9 mouse cellular contexts compared by ENCODE assay signal in genomic region chr5:77140108-77140507, GRCm38 (mm10). TPM values are rescaled to one million over a fixed set of nuclear protein-coding genes. Genes with fewer than 3 reads are reported as not detected.
A peak's percentile ranks its signal among the peaks of the same experiment; 100 is the strongest.
DNase-seq lines count a peak whose midpoint lies in the region; ATAC-seq lines count a peak whose summit lies in the region.
"Had no signal": no experiment of that assay in that cellular context is flagged by ENCODE, and none has a peak within 500 bp of the region (broad histone marks: within the 10 kb centered on the region; RNA-seq: fewer than 3 reads in every experiment).

No protein-coding gene starts in this region.

- peak overlapping the region; percentile 22; the same call in 1 of the 2 replicates for H3K4me2 ChIP-seq in heart, embryonic 16.5 days (ENCODE audit: low read depth, low read length)

- no peaks in the 10 kb centered on the region for H3K9me3 ChIP-seq in heart, embryonic 16.5 days (replicated peaks; ENCODE audit: control insufficient read depth, low read length)

- H3K4me3 ChIP-seq in heart, embryonic 16.5 days (ENCODE audit: low read length), result no peak overlapping the region

- no peak for ATAC-seq in heart, embryonic 16.5 days (replicated peaks; ENCODE audit: extremely low read depth, insufficient read depth, low FRiP score)
- ATAC-seq: Patski had no signal

- intact Hi-C loops in heart, postnatal 36 days (cut with DNase I), result no loop called here

- 38% methylated on average over 6 of the region's 6 CpGs for WGBS in heart, embryonic 16.5 days

- no peak overlapping the region for H3K9ac ChIP-seq in heart, embryonic 16.5 days (ENCODE audit: low read length)

- no peak overlapping the region for H3K27ac ChIP-seq in heart, embryonic 16.5 days (ENCODE audit: low read length)

- H3K27me3 ChIP-seq in heart, embryonic 16.5 days (ENCODE audit: control insufficient read depth, insufficient read depth, low read length), result no peaks in the 10 kb centered on the region

- no peaks in the 10 kb centered on the region for H3K36me3 ChIP-seq in heart, embryonic 16.5 days (ENCODE audit: control insufficient read depth, insufficient read depth)

- H3K4me1 ChIP-seq in heart, embryonic 16.5 days (ENCODE audit: control insufficient read depth, insufficient read depth, low read length), result peaks cover 31% of the 10 kb centered on the region

- DNase-seq in heart, adult 11 months, result peak; percentile 93
- DNase-seq in heart, postnatal 36 days, result no peak
- DNase-seq in CD8-positive naive resting alpha-beta T cell, adult 2 months (ENCODE audit: low read depth in 2 of 2, low spot score in 2 of 2), result peak; percentile 64 to 73
- peak; percentile 67 for DNase-seq in lung, postnatal 36 days
- no peak for DNase-seq in right cerebral cortex, postnatal 4 days
- DNase-seq in adrenal gland, adult 8-10 months, result no peak
- DNase-seq in embryo, embryonic 10 days (ENCODE audit: low spot score), result no peak

RNA-seq across cellular contexts. Expression of gene Hopx, which starts 25.2 kb away (rescaled TPM):
- total RNA-seq in heart, postnatal 36 days (2021), result 100 to 1,000 TPM; 405 to 444 TPM
- 16.7 and 21.9 TPM in 2 replicates for polyA plus RNA-seq in heart, embryonic 16.5 days (2015; fragmentation: Nextera tagmentation; extraction: Ambion mirVana)
- total RNA-seq in adrenal gland, adult 8-10 months (2022), result 1 to 10 TPM; 1.5 to 4.1 (median 2.1) TPM
- polyA plus RNA-seq: Patski had no signal

Comparison
In these comparisons a context has a peak if more than half of its experiments do, and no peak if none do; other contexts are left out.
1. DNase-seq: peak in heart, adult 11 months (single experiment), CD8-positive naive resting alpha-beta T cell, adult 2 months (2 of 2) and lung, postnatal 36 days (single experiment); none in heart, postnatal 36 days (0 of 2), right cerebral cortex, postnatal 4 days (single experiment), adrenal gland, adult 8-10 months (single experiment) and embryo, embryonic 10 days (single experiment).
2. RNA of gene Hopx, which starts 25.2 kb away (total RNA-seq): 405 to 444 TPM in heart, postnatal 36 days; 1.5 to 4.1 TPM in adrenal gland, adult 8-10 months; every median in the first group is over 10 times any median in the second.